Mouse (Mus musculus): ENCODE measurements around the gene Chpt1. TPM values are rescaled to one million over a fixed set of nuclear protein-coding genes. Genes with fewer than 3 reads are reported as not detected.
"Not testable (repeated sequence)": the region's sequence is repeated elsewhere in the genome, so short reads cannot be mapped to it uniquely, and the experiment has no call there.

Gene Chpt1
- 10 to 100 TPM; 35.6 to 42.1 TPM for total RNA-seq (2021)

DNA sequence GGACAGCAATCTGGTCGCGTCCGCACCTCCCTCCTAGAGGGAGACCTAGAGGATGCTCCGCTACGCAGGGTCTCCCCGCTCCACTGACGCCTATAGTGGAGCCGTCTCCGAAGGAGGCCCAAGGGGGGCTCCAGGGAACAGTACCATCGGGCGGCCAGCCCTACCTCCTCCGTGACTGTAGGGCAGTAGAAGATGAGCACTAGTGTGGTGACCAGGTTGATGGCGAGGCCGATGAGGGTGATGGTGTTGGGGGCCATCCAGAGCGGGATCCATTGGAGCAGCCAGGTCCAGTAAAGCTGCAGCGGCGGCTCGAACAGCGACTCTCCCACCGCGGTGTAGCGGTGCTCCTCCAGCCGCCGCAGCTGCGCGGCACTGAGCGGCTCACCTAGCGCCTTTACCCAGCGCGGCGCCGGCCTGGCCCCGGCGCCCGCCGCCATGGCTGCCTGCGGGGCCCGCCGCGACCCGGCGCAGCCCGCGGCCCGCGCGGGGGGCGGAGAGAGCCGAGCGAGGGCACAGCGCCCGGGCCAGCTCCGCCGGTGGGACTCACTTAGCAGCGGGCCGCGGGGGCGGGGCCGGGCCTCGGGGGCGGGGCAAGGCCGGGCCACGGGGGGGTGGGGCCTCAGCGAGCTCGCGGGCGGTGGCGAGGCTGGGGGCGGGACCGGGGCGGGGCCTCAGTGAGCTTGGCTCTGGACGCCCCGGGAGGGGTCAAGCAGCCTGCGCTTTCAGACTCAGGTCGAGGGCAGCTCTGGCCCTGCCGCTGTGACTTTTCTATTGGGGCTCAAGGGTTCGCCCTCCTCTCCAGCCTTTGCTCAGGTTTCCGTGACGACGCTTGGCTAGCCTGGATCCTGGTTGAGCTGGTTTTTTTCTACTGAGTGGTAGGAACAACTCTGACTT is at the start of gene Chpt1:
Chpt1 (minus strand) TSS at position 653 of the 894 bp plus-strand sequence.
- intact Hi-C loops (cut with DNase I): loop anchor here (5.0 kb wide), 2 partner anchors 169 to 229 kb away; partner anchors contain the start of gene Arl1
- peak; percentile 75 to 85 for DNase-seq (ENCODE audit: low spot score in 2 of 2)

DNA sequence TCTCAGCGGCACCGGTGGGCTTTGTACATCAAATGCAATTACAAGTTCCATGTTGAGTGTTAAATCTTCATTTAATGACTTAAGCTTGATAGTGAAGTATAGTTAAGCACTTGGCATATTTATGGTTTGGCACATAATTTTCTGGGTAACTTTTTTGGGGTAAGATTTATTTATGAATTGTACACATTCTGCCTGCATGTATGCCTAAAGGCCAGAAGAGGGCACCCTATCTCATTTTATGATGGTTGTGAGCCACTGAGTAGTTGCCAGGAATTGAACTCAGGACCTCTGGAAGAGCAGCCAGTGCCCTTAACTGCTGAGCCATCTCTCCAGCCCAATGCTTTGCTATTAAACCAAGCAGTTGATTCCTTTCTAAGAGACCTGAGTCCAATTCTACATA is 48.9 kb upstream of the Chpt1 start:
- no peak for DNase-seq (ENCODE audit: low spot score in 2 of 2)
- intact Hi-C loops (cut with DNase I): no loop called here

DNA sequence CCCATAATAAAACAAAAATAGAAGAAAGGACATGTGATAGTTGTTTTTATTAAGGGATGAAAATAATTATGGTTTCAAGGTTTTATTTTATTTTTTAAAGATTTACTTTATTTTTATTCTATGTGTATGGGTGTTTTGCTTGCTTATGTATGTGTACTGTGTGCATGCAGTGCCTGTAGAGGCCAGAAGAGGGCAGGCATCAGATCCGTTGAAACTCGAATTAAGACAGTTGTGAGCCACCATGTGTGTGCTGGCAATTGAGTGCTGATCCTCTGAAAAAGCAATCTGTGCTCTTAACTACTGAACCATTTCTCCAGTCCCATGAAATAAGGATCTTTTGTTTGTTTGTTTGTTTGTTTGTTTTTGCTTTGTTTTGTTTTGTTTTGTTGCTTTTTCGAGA is 46.4 kb upstream of the Chpt1 start:
- DNase-seq (ENCODE audit: low spot score in 2 of 2): no peak
- intact Hi-C loops (cut with DNase I): no loop called here

DNA sequence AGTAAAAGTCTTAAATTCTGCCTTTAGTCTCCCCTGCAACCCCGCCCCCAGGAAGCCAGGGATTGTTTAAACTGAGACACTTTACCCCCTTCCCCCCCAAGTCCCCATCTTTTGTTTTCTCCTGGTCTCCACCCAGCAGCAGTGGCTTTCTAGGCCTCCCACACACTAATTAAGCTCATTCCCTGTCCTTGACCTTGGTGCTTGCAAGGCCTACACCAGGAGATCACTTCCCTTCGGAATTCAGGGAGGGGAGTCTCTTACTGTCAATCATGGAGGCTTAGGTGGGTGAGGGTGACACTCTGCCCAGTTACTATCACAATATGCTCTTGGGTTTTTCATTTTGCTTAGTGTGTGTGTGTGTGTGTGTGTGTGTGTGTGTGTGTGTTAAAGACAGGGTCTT is 43.8 kb upstream of the Chpt1 start:
- intact Hi-C loops (cut with DNase I): no loop called here

DNA sequence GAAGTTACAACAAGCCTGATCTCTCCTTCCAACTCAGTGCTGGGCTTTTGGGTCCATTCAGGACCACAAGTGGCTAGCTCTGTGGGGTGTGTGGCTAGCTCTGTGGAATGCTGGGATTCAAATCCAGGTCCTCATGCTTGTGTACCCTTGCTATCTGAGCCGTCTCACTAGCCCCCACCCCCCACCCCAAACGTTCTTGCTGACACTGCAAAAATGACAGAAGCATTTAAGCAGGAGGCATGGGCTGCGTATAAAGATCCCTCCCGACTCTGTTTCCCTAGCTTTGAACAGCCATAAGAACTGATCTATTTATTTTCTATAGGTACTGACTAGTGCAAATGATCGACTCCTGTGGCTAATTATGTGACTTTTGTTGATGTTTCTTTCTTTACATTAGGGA is 26.8 kb upstream of the Chpt1 start:
- no peak for DNase-seq (ENCODE audit: low spot score in 2 of 2)
- intact Hi-C loops (cut with DNase I): no loop called here

More for the DNA sequence above, 43.8 kb upstream of the Chpt1 start:
- DNase-seq (ENCODE audit: low spot score in 2 of 2): no peak

DNA sequence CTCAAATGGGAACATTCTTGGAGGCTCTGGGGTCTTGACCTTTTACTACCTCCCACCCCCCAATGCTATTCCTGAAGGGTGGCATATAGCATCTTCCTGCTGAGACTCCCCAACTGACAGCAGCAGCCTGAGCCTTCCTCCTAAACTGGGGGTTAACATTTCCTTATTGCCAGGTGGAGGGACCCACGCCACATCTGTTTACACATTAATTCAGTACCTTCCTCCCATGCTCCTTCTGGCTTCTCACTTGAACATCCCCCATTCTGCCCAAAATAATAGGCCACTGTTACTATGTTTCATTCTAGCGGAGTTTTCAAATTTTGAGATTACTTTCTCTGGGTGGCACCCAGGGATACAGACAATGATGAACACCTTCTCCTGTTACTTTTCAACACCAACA is 20.1 kb upstream of the Chpt1 start:
- intact Hi-C loops (cut with DNase I): no loop called here
- DNase-seq (ENCODE audit: low spot score in 2 of 2): no peak

DNA sequence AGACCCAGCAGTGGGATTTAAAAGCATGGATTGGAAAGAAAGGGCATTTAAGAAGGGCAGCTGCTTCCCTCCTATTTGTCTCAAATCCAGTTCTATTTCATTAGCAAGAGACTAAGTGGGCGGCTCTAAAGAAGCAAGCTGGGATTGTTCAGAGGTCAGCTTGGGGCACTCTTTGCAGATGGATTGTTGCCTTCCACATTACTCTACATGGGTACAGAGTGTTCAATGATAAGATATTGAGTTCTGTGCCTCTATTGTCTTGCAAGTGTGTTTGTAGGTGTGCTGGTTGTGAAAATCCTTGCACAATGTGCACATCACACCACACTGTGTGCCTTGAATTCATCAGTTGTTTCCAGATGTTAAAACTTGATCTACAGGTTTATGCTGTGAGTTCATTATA is 19.3 kb upstream of the Chpt1 start:
- intact Hi-C loops (cut with DNase I): no loop called here
- no peak for DNase-seq (ENCODE audit: low spot score in 2 of 2)

DNA sequence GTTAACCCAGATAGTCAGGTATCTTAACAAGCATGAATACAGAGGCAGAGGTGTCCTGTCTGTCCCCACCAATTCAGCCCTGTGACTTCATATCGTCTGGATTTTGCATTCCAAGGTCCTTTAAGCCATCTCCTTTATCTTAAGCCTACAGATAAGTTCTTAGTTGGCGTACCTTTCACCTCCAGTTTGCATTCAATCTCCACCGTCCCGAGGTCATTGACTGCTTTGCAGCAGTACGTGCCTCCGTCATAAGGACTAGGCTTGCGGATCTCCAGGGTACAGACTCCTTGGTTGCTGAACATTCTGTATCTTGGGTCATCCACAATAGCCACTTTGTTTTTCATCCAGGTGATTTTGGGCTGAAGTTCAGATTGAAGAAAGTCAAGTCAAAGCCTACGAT is 18.9 kb upstream of the Chpt1 start:
- intact Hi-C loops (cut with DNase I): no loop called here
- DNase-seq (ENCODE audit: low spot score in 2 of 2): no peak

DNA sequence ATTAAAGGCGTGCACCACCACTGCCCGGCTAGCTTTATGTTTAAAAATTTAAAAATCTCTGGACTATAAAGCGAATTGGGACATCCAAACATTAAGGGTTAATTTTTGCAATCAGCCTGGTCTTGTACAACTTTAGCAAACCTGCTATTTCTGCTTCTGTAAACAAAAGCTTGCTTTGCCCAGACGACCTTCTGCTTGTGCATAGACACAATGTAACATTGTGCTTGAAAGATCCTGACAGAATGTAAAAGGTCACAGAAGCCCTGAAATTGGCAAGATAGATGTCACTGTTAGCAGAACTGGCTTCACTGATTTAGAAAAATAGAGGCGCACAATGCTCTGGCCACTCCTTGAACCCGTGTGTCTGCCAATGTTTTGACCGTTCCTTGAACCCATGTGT is 11.2 kb upstream of the Chpt1 start:
- DNase-seq (ENCODE audit: low spot score in 2 of 2); intact Hi-C loops (cut with DNase I): not testable (repeated sequence)

DNA sequence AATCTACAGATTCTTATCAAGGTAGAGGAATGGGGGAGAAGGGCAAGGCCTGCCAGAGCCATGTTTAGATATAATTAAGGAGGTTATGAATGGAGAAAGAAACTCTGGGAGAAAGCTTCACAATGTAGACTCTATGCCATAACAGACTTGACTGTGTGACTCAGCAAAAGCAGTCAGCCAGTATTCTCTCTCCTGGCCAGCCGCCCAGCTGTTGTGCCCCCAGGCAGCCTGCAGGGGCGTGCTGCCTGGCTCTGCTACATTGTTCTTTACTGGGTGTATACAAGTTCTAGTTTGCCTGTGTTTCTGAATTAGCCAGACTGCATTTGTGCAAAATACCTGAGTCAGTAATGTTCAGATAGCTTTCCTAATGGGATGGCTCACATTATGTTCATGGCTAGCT is 10.6 kb upstream of the Chpt1 start:
- DNase-seq (ENCODE audit: low spot score in 2 of 2): peak; percentile 32 to 39
- intact Hi-C loops (cut with DNase I): no loop called here

DNA sequence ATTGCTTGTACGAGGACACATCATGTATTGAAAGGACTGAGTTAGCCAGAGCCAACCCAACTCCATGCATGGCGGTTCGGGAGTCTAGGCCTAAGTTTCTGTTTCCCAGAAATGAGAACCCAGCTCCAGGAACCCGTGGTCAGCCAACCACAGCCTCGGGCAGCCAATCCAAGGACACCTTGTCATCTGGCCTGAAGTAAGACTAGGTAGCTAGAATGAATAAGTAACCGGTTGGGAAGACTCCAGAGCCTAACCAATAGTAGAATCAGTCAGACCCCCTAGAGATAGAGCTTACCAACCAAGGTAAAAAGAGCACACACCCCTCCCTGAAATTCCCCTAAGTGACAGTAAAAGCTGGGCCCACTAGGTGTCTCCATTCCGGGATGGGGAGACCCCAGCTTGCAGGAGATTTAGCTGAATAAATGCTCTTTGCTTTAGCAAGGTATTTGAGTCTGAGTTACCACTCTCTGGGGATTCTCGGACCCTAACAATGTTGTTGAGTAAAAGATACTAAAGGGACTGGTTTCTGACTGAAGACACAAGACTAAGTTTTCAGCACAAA is 9.8 kb upstream of the Chpt1 start:
- intact Hi-C loops (cut with DNase I): no loop called here
- DNase-seq (ENCODE audit: low spot score in 2 of 2): no peak

DNA sequence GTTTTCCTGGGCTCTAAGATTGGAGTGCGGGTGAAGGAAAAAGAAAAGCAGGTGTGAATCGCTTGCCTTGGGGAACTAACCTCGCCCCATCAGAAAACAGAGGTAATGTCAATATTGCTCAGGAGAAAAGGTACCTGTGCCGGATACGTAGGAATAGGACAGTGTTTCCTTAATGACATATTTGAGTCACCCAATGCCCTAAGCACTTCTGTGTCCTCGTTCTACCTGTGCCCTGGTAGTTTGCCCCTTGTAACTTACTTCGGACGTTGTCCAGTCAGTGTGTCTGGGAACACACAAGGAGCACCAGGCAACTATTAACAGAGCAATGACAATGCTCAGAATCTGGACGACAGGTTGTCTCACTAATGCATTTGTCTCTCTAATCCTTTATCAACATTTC is 7.5 kb upstream of the Chpt1 start:
- intact Hi-C loops (cut with DNase I): no loop called here
- DNase-seq (ENCODE audit: low spot score in 2 of 2): no peak

DNA sequence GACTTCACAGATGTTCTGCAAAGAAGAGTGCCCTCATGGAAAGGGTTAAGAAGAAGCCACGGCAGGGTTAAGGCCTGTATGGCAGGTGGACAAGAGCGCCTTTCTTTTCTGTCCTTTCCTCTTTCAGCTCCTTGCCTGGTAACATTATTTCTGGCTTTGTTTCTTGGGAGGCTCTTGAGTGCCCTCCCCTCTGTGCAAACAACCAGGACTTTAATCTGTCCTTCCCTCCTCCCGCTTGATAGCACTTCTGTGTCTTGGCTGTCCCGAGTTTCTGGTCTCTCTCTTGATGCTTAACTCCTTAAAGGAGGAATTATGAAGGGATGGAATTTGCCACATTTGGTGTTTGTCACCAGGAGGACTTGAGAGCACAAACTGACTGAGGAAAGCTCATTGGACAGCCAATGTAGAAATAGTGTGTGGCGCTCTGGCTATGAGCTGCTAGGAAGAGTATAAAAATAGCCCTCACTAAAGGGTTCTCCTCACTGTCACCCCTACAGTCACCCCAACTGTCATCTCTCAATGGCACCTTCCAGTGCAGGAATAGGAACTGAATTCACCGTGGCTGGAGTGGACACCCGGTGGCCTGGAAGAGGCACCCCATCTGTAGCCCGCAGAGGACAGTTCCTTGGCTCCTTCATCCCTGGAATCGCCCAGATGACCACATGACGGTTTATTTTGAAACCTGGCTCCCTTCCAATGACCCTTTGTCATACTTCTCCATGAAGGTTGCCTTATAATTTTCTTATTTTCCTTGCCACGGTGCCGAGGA is 6.8 kb upstream of the Chpt1 start:
- intact Hi-C loops (cut with DNase I): no loop called here
- DNase-seq (ENCODE audit: low spot score in 2 of 2): no peak

DNA sequence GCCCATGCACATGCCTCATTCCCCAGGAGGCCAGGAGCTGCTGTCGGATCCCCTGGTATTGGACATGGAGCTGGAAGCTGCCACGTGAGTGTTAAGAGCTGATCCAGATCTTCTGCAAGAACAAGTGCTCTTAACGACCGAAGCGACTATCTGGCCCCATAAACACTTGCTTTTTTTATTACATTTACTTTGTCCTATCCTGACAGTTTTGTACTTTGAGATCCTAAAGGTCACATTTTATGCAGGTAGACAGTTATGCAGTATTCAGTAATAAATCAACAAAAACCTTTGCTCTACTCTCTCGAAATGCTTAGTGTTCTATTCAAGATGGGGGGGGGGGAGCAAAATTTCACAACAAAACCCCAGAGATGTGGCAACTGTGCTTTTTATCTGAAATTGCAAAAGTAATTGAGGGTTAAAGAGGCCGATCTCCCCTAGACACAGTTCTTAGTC is 3.8 kb upstream of the Chpt1 start:
- no peak for DNase-seq (ENCODE audit: low spot score in 2 of 2)
- intact Hi-C loops (cut with DNase I): no loop called here

DNA sequence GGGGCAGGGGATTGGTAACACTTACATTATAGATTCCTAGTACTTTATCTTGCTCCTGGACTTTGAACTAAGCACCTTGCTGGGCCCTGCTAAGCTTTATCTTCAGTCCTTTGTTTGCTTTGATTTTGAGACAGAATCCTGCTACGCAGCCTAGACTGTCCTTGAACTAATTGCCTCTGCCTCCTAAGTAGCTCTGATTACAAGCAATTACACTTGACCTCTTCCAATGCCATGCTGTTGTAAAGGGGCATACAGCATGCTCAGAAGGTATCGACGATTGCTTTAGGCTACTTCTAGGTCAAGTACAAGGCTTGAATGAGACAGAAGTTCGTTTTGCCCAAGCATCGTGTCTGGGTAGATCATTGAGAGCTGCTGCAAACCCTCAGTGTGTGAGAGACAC is 1.4 kb upstream of the Chpt1 start:
- DNase-seq (ENCODE audit: low spot score in 2 of 2): no peak
- intact Hi-C loops (cut with DNase I): no loop called here

DNA sequence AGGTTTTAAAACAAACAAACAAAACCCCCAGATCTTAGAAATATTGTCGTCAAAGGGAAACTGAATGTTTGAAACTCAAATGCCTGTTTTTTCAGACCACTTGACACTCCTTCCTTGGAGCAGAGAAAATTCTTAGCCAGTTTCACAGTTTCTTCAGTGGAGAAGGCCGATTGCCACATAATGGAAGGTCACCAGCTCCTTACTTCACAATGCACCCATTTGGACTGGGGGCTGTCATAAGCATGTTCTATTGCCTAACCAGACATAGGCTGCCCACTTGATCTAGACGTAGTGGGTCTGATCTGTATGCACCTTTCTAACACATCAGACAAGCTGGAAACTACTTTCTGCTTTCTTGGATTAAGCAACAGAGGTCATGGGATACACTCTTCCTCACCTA is 608 bp upstream of the Chpt1 start:
- DNase-seq (ENCODE audit: low spot score in 2 of 2): no peak
- intact Hi-C loops (cut with DNase I): loop anchor here (5.0 kb wide), 2 partner anchors 168 to 228 kb away; partner anchors contain the start of gene Arl1

DNA sequence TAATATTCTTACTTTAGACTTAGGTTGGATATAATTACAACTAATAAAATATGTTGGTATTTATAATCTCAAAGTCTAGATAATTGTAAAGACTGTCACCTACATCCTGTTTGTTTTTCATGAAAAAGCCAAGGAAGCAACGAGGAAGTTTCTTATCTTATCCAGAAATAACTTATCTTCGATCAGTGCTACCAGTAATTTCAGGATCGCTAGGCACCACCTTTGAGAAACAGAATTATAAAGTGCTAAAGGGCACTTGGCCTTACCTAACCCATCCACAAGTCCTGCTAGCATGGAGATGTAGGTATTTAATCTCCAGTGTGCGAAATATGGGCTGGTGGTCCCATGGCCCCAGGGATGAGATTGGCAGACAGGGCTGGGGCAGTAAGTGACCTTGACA is 954 bp downstream of the Chpt1 start:
- intact Hi-C loops (cut with DNase I): loop anchor here (5.0 kb wide), 2 partner anchors 169 to 229 kb away; partner anchors contain the start of gene Arl1

DNA sequence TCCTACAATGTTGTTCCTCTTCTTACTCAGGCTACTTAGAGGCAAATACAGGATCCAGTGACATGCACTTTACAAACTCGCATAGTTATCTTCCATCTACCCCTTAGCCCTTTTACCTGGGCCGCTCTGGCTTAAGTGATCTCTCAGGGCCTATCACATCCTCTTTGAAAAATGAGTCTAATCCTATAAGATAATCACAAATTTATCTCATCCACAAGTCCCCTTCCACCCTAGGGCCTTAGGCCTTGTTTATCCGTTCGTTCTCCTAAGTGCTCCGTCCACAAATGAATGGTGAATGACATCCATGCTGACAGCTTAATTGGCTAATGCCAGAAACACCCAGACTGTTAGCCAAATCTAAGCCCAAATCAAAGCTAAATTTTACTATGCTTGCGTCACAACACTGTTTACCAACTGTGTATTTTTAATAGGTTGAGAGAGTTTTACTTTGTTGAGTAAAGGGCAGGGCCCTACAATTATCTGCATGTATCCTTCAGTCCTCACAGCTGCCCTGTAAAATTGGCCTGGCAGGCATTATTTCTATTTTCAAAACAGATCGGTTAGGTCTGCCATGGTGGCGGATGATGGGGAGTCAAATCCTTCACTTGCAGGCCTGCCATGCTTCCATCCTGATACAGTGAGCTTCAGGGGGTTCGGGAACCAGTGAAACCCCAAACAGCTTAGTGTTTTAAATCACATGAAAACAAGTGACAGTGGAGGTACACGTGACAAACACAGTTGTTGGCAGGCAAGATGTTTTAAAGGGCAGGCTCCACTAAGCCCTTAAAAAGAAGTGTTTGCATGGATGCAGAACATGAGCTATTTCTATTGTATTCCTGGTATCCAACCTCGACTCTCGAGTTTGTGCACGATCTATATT is 1.7 kb downstream of the Chpt1 start:
- intact Hi-C loops (cut with DNase I): loop anchor here (5.0 kb wide), 2 partner anchors 170 to 230 kb away; partner anchors contain the start of gene Arl1
- no peak for DNase-seq (ENCODE audit: low spot score in 2 of 2)

More for the DNA sequence above, 954 bp downstream of the Chpt1 start:
- DNase-seq (ENCODE audit: low spot score in 2 of 2): no peak

DNA sequence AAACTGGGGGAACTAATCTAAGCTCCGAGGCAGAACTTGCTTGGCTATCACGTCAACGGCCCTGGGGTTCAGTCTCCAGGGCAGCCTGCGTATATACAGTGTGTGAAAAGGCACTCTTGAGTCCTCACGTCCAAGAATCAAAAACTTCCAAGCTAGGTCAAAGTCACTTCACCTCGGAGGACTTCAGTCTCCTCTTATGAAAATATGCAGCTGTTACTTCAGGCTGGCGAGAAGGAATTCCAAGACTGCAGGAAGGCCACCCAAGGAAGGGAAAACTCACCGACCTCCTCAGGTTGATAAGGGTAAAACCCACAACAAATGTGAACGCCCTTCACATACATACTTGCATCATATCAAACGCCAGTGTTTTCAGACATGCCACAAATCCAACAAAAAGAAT is 2.5 kb downstream of the Chpt1 start:
- DNase-seq (ENCODE audit: low spot score in 2 of 2): no peak
- intact Hi-C loops (cut with DNase I): loop anchor here (5.0 kb wide), 2 partner anchors 171 to 231 kb away; partner anchors contain the start of gene Arl1
